Mouse (Mus musculus) cerebellum, adult 2 months (tissue): Measurements from ENCODE around the gene Mtnr1b.

Experiments
- CTCF ChIP-seq: fragments of 200-500 bp; IDR thresholded peaks from 2 replicates; pipeline ENCODE4 v1.5.1; 2011; ENCODE audit warnings: low read depth, mild to moderate bottlenecking, control low read depth, low read length, moderate library complexity, borderline replicate concordance; ENCODE audit not compliant: insufficient read depth
- POLR2A ChIP-seq: fragments of 200-500 bp; IDR thresholded peaks from 2 replicates; pipeline ENCODE4 v1.6.1; 2011; ENCODE audit warnings: low read length, control low read depth, borderline replicate concordance; ENCODE audit not compliant: insufficient read depth

DNA sequence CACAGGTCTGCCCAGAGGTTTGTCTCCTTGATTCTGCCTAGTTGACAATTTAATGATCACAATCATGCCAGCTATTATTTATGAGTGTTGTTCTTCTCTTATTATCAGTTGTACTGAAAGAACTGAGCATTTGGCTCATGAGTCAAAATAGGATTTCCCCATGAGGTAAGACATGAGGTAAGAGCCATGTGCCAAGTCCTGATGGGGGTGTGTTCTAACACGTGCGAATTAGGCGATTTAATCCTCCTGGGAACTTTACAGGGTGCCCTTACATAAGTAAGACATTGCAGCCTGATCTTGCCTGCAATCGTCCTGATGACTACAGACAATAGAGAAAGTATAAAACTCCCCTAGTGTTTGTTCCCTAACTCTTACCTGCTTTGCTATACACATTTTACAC is 4.9 kb downstream of the Mtnr1b start:
- TF ChIP-seq CTCF (no peak), POLR2A (no peak)
